Mouse (Mus musculus) heart, embryonic 14.5 days (tissue): ENCODE results near the gene Arpp21. TPM values are rescaled to one million over a fixed set of nuclear protein-coding genes. Genes with fewer than 3 reads are reported as not detected.
A peak's percentile ranks its signal among the peaks of the same experiment; 100 is the strongest.

Experiments used
- ATAC-seq: fragments of 200-750 bp; cut with Nextera tagmentation; 2 replicates; pipeline ENCODE4 v1.8.0; 2017; ENCODE audit warnings: low read depth, moderate TSS enrichment; ENCODE audit not compliant: insufficient number of reproducible peaks, insufficient read depth, low FRiP score
- H3K27ac ChIP-seq, 2 experiments: fragments of 200-500 bp in 1 of 2; fragments of 300-500 bp in 1 of 2; sonication (generic) in 1 of 2; replicated peaks in 1 of 2; 2 replicates each; pipeline ENCODE4 v1.5.1; 2012 to 2014; ENCODE audit warnings: low read depth in 2 of 2, low read length in 2 of 2, control low read depth in 1 of 2, mild to moderate bottlenecking in 1 of 2, mixed read lengths in 1 of 2; ENCODE audit not compliant: control insufficient read depth in 1 of 2, insufficient read depth in 1 of 2
- H3K27me3 ChIP-seq: fragments of 300-500 bp; sonication (generic); 2 replicates; pipeline ENCODE4 v1.6.1; 2014; ENCODE audit warnings: mild to moderate bottlenecking, low read length, control low read depth; ENCODE audit not compliant: control insufficient read depth, insufficient read depth
- H3K36me3 ChIP-seq: fragments of 300-500 bp; sonication (generic); 2 replicates; pipeline ENCODE4 v1.6.1; 2014; ENCODE audit warnings: mild to moderate bottlenecking, control low read depth, low read length, mixed read lengths; ENCODE audit not compliant: control insufficient read depth, insufficient read depth
- H3K4me1 ChIP-seq, 2 experiments: fragments of 200-500 bp in 1 of 2; fragments of 300-500 bp in 1 of 2; sonication (generic) in 1 of 2; 2 replicates each; pipeline ENCODE4 v1.6.1; 2012 to 2014; ENCODE audit warnings: low read length in 2 of 2, control low read depth in 1 of 2, mixed read lengths in 1 of 2; ENCODE audit not compliant: control insufficient read depth in 2 of 2, insufficient read depth in 2 of 2
- H3K4me2 ChIP-seq: fragments of 300-500 bp; sonication (generic); 2 replicates; pipeline ENCODE4 v1.6.1; 2014; ENCODE audit warnings: mild to moderate bottlenecking, low read length
- H3K4me3 ChIP-seq, 2 experiments: fragments of 200-500 bp in 1 of 2; fragments of 300-500 bp in 1 of 2; sonication (generic) in 1 of 2; 2 replicates each; pipeline ENCODE4 v1.5.1; 2012 to 2014; ENCODE audit warnings: low read length in 2 of 2, mild to moderate bottlenecking in 2 of 2, control low read depth in 1 of 2, low read depth in 1 of 2, moderate library complexity in 1 of 2; ENCODE audit not compliant: control insufficient read depth in 1 of 2, insufficient read depth in 1 of 2
- H3K9ac ChIP-seq: fragments of 300-500 bp; sonication (generic); 2 replicates; pipeline ENCODE4 v1.6.1; 2014; ENCODE audit warnings: mild to moderate bottlenecking, low read length
- H3K9me3 ChIP-seq: fragments of 300-500 bp; sonication (generic); 2 replicates; pipeline ENCODE4 v1.6.1; 2016; ENCODE audit warnings: low read length, control low read depth; ENCODE audit not compliant: control insufficient read depth
- WGBS: fragments of 180-500 bp; shearing (Covaris S2); extraction: QIAGEN DNeasy Blood & Tissue Kit; methylation state at CpG from one replicate; pipeline ENCODE4 v1.1.7; 2014; 5-methylcytosine and 5-hydroxymethylcytosine counted together
- polyA plus RNA-seq: library from polyadenylated mRNA; unstranded; fragments of >200 nt; fragmentation: Nextera tagmentation; extraction: Ambion mirVana; gene quantifications from 2 replicates; pipeline ENCODE4 v1.2.1, GENCODE M21; 2014

Arpp21 gene
- polyA plus RNA-seq, 1 experiment from 2014 or later, result 4.7 TPM

- ATAC-seq, result no peak
- 85% methylated on average over 2 of the region's 2 CpGs for WGBS
- H3K9ac ChIP-seq, result no peak overlapping the region
- no peaks in the 10 kb centered on the region for H3K4me1 ChIP-seq
- no peak overlapping the region for H3K4me3 ChIP-seq
- H3K4me2 ChIP-seq, result no peak overlapping the region
- no peak overlapping the region for H3K27ac ChIP-seq
- no peaks in the 10 kb centered on the region for H3K9me3 ChIP-seq
- H3K27me3 ChIP-seq, result no peaks in the 10 kb centered on the region
- H3K36me3 ChIP-seq, result no peaks in the 10 kb centered on the region
Measured at GRCm38 (mm10) chr9:112152762-112153161, 83.0 kb downstream of the Arpp21 start.

DNA sequence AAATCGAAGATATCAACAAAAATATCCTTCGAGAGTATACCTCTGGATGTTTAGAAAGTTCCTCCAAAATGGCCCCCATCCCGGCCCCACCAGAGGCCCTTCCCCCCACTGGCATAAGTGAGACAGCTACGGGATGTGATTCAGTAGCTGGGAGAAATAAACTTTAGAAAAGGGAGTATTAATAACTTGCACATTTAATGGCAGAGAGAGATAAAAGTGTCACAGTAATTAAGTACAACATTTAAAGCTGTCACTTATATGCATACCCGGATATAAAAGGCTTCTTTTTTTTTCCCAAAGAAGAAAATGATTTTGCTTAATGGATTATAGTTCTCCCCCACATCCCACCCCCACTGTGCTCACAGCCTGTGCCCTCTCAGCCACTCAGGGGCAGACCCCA lies 84.6 kb downstream of the Arpp21 start:
- Histone ChIP-seq H3K36me3 (no peaks in the 10 kb centered on the region), H3K4me3 (no peak overlapping the region), H3K9me3 (no peaks in the 10 kb centered on the region), H3K27ac (no peak overlapping the region), H3K4me1 (no peaks in the 10 kb centered on the region), H3K4me2 (no peak overlapping the region), H3K9ac (no peak overlapping the region), H3K27me3 (no peaks in the 10 kb centered on the region)
- 81% methylated on average over 5 of the region's 5 CpGs for WGBS
- no peak for ATAC-seq

GRCm38 (mm10) chr9:112140658-112141057 lies 95.1 kb downstream of the Arpp21 start:
- H3K36me3 ChIP-seq, result no peaks in the 10 kb centered on the region
- H3K27me3 ChIP-seq, result no peaks in the 10 kb centered on the region
- 61% methylated on average over 8 of the region's 8 CpGs for WGBS
- H3K9ac ChIP-seq, result no peak overlapping the region
- no peak overlapping the region for H3K27ac ChIP-seq
- no peak overlapping the region for H3K4me3 ChIP-seq
- H3K9me3 ChIP-seq, result no peaks in the 10 kb centered on the region
- no peak for ATAC-seq
- H3K4me1 ChIP-seq, result no peaks in the 10 kb centered on the region; a peak in 1 of 4 replicates
- H3K4me2 ChIP-seq, result no peak overlapping the region

- ATAC-seq, result no peak
- Histone ChIP-seq H3K9ac (no peak overlapping the region), H3K36me3 (no peaks in the 10 kb centered on the region), H3K27me3 (no peaks in the 10 kb centered on the region), H3K4me1 (no peaks in the 10 kb centered on the region; a peak in 1 of 4 replicates), H3K4me3 (no peak overlapping the region), H3K9me3 (no peaks in the 10 kb centered on the region), H3K4me2 (no peak overlapping the region), H3K27ac (no peak overlapping the region)
Measured at GRCm38 (mm10) chr9:112137820-112138219, 97.9 kb downstream of the Arpp21 start.

DNA sequence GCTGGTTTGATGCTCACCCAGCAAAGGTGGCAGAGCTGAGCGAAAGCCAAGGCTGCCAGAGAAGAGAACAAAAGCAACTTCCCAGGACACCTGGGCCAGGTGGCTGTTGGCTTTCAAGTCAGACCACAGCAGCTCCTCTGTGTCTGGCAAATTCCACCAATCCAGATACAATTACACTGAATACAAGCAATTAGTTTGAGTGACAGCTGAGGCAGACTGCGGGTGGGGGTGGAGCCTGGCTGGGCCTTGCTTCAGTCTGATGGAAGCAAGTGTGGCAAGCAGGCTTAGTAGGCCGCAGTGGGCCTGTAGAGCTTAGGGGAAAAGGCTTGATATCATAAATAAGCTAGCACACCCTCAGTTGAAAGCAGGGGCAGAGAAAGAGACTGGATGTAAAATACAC lies 104.9 kb downstream of the Arpp21 start:
- no peaks in the 10 kb centered on the region for H3K36me3 ChIP-seq
- WGBS, result 60% methylated on average over 3 of the region's 3 CpGs
- no peaks in the 10 kb centered on the region for H3K27me3 ChIP-seq
- no peaks in the 10 kb centered on the region for H3K9me3 ChIP-seq
- H3K4me1 ChIP-seq, result peaks cover 0 to 7% of the 10 kb centered on the region in 2 experiments; a peak in 2 of 4 replicates
- H3K4me2 ChIP-seq, result no peak overlapping the region
- H3K27ac ChIP-seq, result no peak overlapping the region
- no peak overlapping the region for H3K4me3 ChIP-seq
- H3K9ac ChIP-seq, result 0 out of 2 replicates have a peak overlapping the region, but pooled peaks have one; percentile 27
- ATAC-seq, result no peak

GRCm38 (mm10) chr9:112124667-112125066 lies 111.1 kb downstream of the Arpp21 start:
- H3K4me3 ChIP-seq, result no peak overlapping the region
- 25% methylated on average over 10 of the region's 10 CpGs for WGBS
- no peak overlapping the region; a peak in 1 of 4 replicates for H3K27ac ChIP-seq
- no peak overlapping the region for H3K9ac ChIP-seq
- H3K27me3 ChIP-seq, result no peaks in the 10 kb centered on the region
- ATAC-seq, result no peak
- no peaks in the 10 kb centered on the region for H3K9me3 ChIP-seq
- no peaks in the 10 kb centered on the region; a peak in 1 of 4 replicates for H3K4me1 ChIP-seq
- H3K36me3 ChIP-seq, result no peaks in the 10 kb centered on the region
- no peak overlapping the region for H3K4me2 ChIP-seq

DNA sequence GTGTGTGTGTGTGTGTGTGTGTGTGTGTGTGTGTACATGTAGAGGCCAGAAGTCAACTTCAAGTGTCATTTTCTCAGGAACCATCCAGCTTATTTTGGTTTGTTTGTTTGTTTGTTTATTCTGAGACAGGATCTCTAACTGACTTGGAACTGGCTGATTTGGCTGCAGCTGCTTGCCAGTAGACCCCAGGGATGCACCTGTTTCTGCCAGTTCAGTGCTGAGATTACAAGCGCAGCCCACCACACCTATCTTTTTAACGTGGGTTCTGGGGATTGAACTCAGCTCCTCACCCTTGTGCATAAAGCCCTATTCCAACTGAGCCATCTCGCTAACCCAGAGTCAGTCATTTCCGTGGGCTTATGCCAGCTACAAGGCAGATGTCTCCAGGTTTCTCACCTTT lies 111.6 kb downstream of the Arpp21 start:
- H3K9me3 ChIP-seq, result no peaks in the 10 kb centered on the region
- WGBS, result 64% methylated on average over 4 of the region's 4 CpGs
- no peak overlapping the region for H3K4me2 ChIP-seq
- no peaks in the 10 kb centered on the region for H3K27me3 ChIP-seq
- H3K4me1 ChIP-seq, result peaks cover 0 to 1% of the 10 kb centered on the region in 2 experiments; a peak in 2 of 4 replicates
- H3K4me3 ChIP-seq, result no peak overlapping the region
- ATAC-seq, result no peak
- H3K27ac ChIP-seq, result no peak overlapping the region
- no peaks in the 10 kb centered on the region for H3K36me3 ChIP-seq
- H3K9ac ChIP-seq, result no peak overlapping the region

GRCm38 (mm10) chr9:112123421-112123828 lies 112.3 kb downstream of the Arpp21 start:
- H3K9me3 ChIP-seq, result no peaks in the 10 kb centered on the region
- no peak for ATAC-seq
- no peak overlapping the region for H3K4me2 ChIP-seq
- WGBS, result 86% methylated on average over 6 of the region's 6 CpGs
- H3K4me1 ChIP-seq, result peaks cover 3 to 9% of the 10 kb centered on the region in 2 experiments
- H3K9ac ChIP-seq, result no peak overlapping the region
- no peak overlapping the region for H3K4me3 ChIP-seq
- no peaks in the 10 kb centered on the region for H3K27me3 ChIP-seq
- no peak overlapping the region for H3K27ac ChIP-seq
- no peaks in the 10 kb centered on the region for H3K36me3 ChIP-seq
